Mouse (Mus musculus) cortical plate, adult 2 months (tissue): ENCODE measurements around the gene Itpr1.

ENCODE experiments used
- CTCF ChIP-seq: fragments of 200-500 bp; IDR thresholded peaks from 2 replicates; pipeline ENCODE4 v1.5.1; 2011; ENCODE audit warnings: mild to moderate bottlenecking, control low read depth, low read length; ENCODE audit not compliant: insufficient read depth; ENCODE audit errors: extremely low read depth
- POLR2A ChIP-seq: fragments of 200-500 bp; IDR thresholded peaks from 2 replicates; pipeline ENCODE4 v1.6.1; 2011; ENCODE audit warnings: mild to moderate bottlenecking, low read length, control low read depth; ENCODE audit not compliant: insufficient read depth; ENCODE audit errors: extremely low read depth

- no peak for TF ChIP-seq POLR2A
- no peak for TF ChIP-seq CTCF
Observed at GRCm38 (mm10) chr6:108494185-108494804, 281.4 kb downstream of the Itpr1 start.
